Mouse (Mus musculus): Measurements from ENCODE around the gene Eepd1.

The Eepd1 gene

GRCm38 (mm10) chr9:25526927-25527337 is 45.6 kb downstream of the Eepd1 start:
- no peak for ATAC-seq (ENCODE audit: insufficient number of reproducible peaks, low FRiP score, low TSS enrichment)

GRCm38 (mm10) chr9:25527359-25528038 is 46.2 kb downstream of the Eepd1 start:
- ATAC-seq (ENCODE audit: insufficient number of reproducible peaks, low FRiP score, low TSS enrichment) = no peak

- no peak for ATAC-seq (ENCODE audit: insufficient number of reproducible peaks, low FRiP score, low TSS enrichment)
Measured at GRCm38 (mm10) chr9:25531627-25532026, 50.3 kb downstream of the Eepd1 start.

GRCm38 (mm10) chr9:25532105-25532504 is 50.8 kb downstream of the Eepd1 start:
- ATAC-seq (ENCODE audit: insufficient number of reproducible peaks, low FRiP score, low TSS enrichment) = no peak

- no peak for ATAC-seq (ENCODE audit: insufficient number of reproducible peaks, low FRiP score, low TSS enrichment)
Measured at GRCm38 (mm10) chr9:25535487-25535886, 54.1 kb downstream of the Eepd1 start.

- ATAC-seq (ENCODE audit: insufficient number of reproducible peaks, low FRiP score, low TSS enrichment) = no peak
Measured at GRCm38 (mm10) chr9:25539461-25539860, 58.1 kb downstream of the Eepd1 start.

GRCm38 (mm10) chr9:25541355-25541754 is 60.0 kb downstream of the Eepd1 start:
- ATAC-seq (ENCODE audit: insufficient number of reproducible peaks, low FRiP score, low TSS enrichment) = no peak

- no peak for ATAC-seq (ENCODE audit: insufficient number of reproducible peaks, low FRiP score, low TSS enrichment)
Measured at GRCm38 (mm10) chr9:25545212-25545611, 63.9 kb downstream of the Eepd1 start.

GRCm38 (mm10) chr9:25549130-25550060 is 68.0 kb downstream of the Eepd1 start:
- ATAC-seq (ENCODE audit: insufficient number of reproducible peaks, low FRiP score, low TSS enrichment) = no peak

- no peak for ATAC-seq (ENCODE audit: insufficient number of reproducible peaks, low FRiP score, low TSS enrichment)
Measured at GRCm38 (mm10) chr9:25550196-25550595, 68.8 kb downstream of the Eepd1 start.

GRCm38 (mm10) chr9:25552532-25552931 is 71.2 kb downstream of the Eepd1 start:
- no peak for ATAC-seq (ENCODE audit: insufficient number of reproducible peaks, low FRiP score, low TSS enrichment)

GRCm38 (mm10) chr9:25554246-25554803 is 73.0 kb downstream of the Eepd1 start:
- ATAC-seq (ENCODE audit: insufficient number of reproducible peaks, low FRiP score, low TSS enrichment) = no peak

GRCm38 (mm10) chr9:25555261-25555660 is 73.9 kb downstream of the Eepd1 start:
- no peak for ATAC-seq (ENCODE audit: insufficient number of reproducible peaks, low FRiP score, low TSS enrichment)

- no peak for ATAC-seq (ENCODE audit: insufficient number of reproducible peaks, low FRiP score, low TSS enrichment)
Measured at GRCm38 (mm10) chr9:25556008-25556407, 74.7 kb downstream of the Eepd1 start.

GRCm38 (mm10) chr9:25557378-25557777 is 76.0 kb downstream of the Eepd1 start:
- ATAC-seq (ENCODE audit: insufficient number of reproducible peaks, low FRiP score, low TSS enrichment) = no peak

GRCm38 (mm10) chr9:25558834-25559233 is 77.5 kb downstream of the Eepd1 start:
- ATAC-seq (ENCODE audit: insufficient number of reproducible peaks, low FRiP score, low TSS enrichment) = no peak

- no peak for ATAC-seq (ENCODE audit: insufficient number of reproducible peaks, low FRiP score, low TSS enrichment)
Measured at GRCm38 (mm10) chr9:25560016-25560758, 78.8 kb downstream of the Eepd1 start.

- no peak for ATAC-seq (ENCODE audit: insufficient number of reproducible peaks, low FRiP score, low TSS enrichment)
Measured at GRCm38 (mm10) chr9:25561143-25561542, 79.8 kb downstream of the Eepd1 start.

- no peak for ATAC-seq (ENCODE audit: insufficient number of reproducible peaks, low FRiP score, low TSS enrichment)
Measured at GRCm38 (mm10) chr9:25563806-25564205, 82.5 kb downstream of the Eepd1 start.

GRCm38 (mm10) chr9:25567071-25567470 is 85.7 kb downstream of the Eepd1 start:
- no peak for ATAC-seq (ENCODE audit: insufficient number of reproducible peaks, low FRiP score, low TSS enrichment)

Measured in cerebellum, adult (tissue).